Mouse (Mus musculus): ENCODE measurements around the gene Farsa.

Farsa gene

GRCm38 (mm10) chr8:84834866-84835855 is 21.6 kb upstream of the Farsa start:
- DNase-seq (ENCODE audit: low read depth, low spot score) = no peak

- DNase-seq (ENCODE audit: low read depth, low spot score) = peak; percentile 61
Measured at GRCm38 (mm10) chr8:84837149-84837911, 19.5 kb upstream of the Farsa start.

- DNase-seq (ENCODE audit: low read depth, low spot score) = no peak
Measured at GRCm38 (mm10) chr8:84837912-84838470, 18.8 kb upstream of the Farsa start.

GRCm38 (mm10) chr8:84838513-84838912 is 18.3 kb upstream of the Farsa start:
- no peak for DNase-seq (ENCODE audit: low read depth, low spot score)

GRCm38 (mm10) chr8:84839411-84839810 is 17.4 kb upstream of the Farsa start:
- no peak for DNase-seq (ENCODE audit: low read depth, low spot score)

GRCm38 (mm10) chr8:84839875-84840247 is 16.9 kb upstream of the Farsa start:
- no peak for DNase-seq (ENCODE audit: low read depth, low spot score)

GRCm38 (mm10) chr8:84840248-84840999 is 16.4 kb upstream of the Farsa start, which contains the start of gene Rad23a:
Gene Rad23a, minus strand, starts transcription at chr8:84840665.
- peak; percentile 100 for DNase-seq (ENCODE audit: low read depth, low spot score)

GRCm38 (mm10) chr8:84841514-84841913 is 15.3 kb upstream of the Farsa start:
- DNase-seq (ENCODE audit: low read depth, low spot score) = no peak

GRCm38 (mm10) chr8:84844397-84845070 is 12.3 kb upstream of the Farsa start:
- peak; percentile 56 for DNase-seq (ENCODE audit: low read depth, low spot score)

GRCm38 (mm10) chr8:84845355-84846093 is 11.3 kb upstream of the Farsa start:
- DNase-seq (ENCODE audit: low read depth, low spot score) = no peak

- peak; percentile 48 for DNase-seq (ENCODE audit: low read depth, low spot score)
Measured at GRCm38 (mm10) chr8:84846094-84846721, 10.6 kb upstream of the Farsa start.

GRCm38 (mm10) chr8:84846722-84847572 is 9.8 kb upstream of the Farsa start, which contains the start of gene Calr:
Gene Calr, minus strand, starts transcription at chr8:84846934.
- peak; percentile 100 for DNase-seq (ENCODE audit: low read depth, low spot score)

GRCm38 (mm10) chr8:84847684-84848435 is 8.9 kb upstream of the Farsa start:
- DNase-seq (ENCODE audit: low read depth, low spot score) = peak; percentile 76

GRCm38 (mm10) chr8:84856434-84856833 is 355 bp upstream of the Farsa start:
- DNase-seq (ENCODE audit: low read depth, low spot score) = no peak

GRCm38 (mm10) chr8:84871376-84872308 is 14.9 kb downstream of the Farsa start, which contains the start of gene Syce2:
Gene Syce2, plus strand, starts transcription at chr8:84872111.
- peak; percentile 86 for DNase-seq (ENCODE audit: low read depth, low spot score)

GRCm38 (mm10) chr8:84872309-84872965 is 15.6 kb downstream of the Farsa start:
- DNase-seq (ENCODE audit: low read depth, low spot score) = peak; percentile 63

Measured in ES-CJ7 (cell line).